Mouse (Mus musculus) CH12.LX (cell line): ENCODE measurements around the gene Syndig1l. TPM values are rescaled to one million over a fixed set of nuclear protein-coding genes. Genes with fewer than 3 reads are reported as not detected.

Experiments
- DNase-seq: peaks from one replicate; pipeline ENCODE4 v3.0.0-alpha.2; 2013; ENCODE audit errors: extremely low read depth
- H3K27ac ChIP-seq: 2 replicates; pipeline ENCODE4 v1.5.1; 2012; ENCODE audit warnings: low read depth, mild to moderate bottlenecking, control low read depth, moderate library complexity; ENCODE audit not compliant: insufficient read depth
- H3K27me3 ChIP-seq: replicated peaks from 2 replicates; pipeline ENCODE3; 2012; ENCODE audit warnings: inconsistent platforms
- H3K36me3 ChIP-seq, 2 experiments: replicated peaks in 1 of 2; 2 replicates each; pipeline versions ENCODE3 to v1.6.1; 2012; ENCODE audit warnings: inconsistent platforms in 1 of 2, low read length in 1 of 2, mild to moderate bottlenecking in 1 of 2, mixed read lengths in 1 of 2, moderate library complexity in 1 of 2; ENCODE audit not compliant: control insufficient read depth in 1 of 2, insufficient read depth in 1 of 2
- H3K4me1 ChIP-seq, 2 experiments: 2 replicates each; pipeline ENCODE4 v1.6.1; 2012; ENCODE audit warnings: inconsistent platforms in 1 of 2, moderate library complexity in 1 of 2; ENCODE audit not compliant: insufficient read depth in 2 of 2, control insufficient read depth in 1 of 2
- H3K4me2 ChIP-seq: 2 replicates; pipeline ENCODE4 v1.6.1; 2012; ENCODE audit warnings: low read depth, mild to moderate bottlenecking, control low read depth; ENCODE audit not compliant: poor library complexity, insufficient read depth, severe bottlenecking
- H3K4me3 ChIP-seq, 3 experiments: fragments of 150-350 bp in 1 of 3; sonication (generic) in 1 of 3; replicated peaks in 1 of 3; 2 replicates each; pipeline versions ENCODE3 to v1.5.1; 2011 to 2012; ENCODE audit warnings: low read depth in 2 of 3, low read length in 2 of 3, mild to moderate bottlenecking in 2 of 3, moderate library complexity in 2 of 3, control low read depth in 1 of 3, improper control_type of control experiment in 1 of 3, inconsistent platforms in 1 of 3, mixed read lengths in 1 of 3; ENCODE audit not compliant: poor library complexity in 1 of 3
- H3K79me2 ChIP-seq: replicated peaks from 2 replicates; pipeline ENCODE4 v1.6.1; 2012; ENCODE audit warnings: mild to moderate bottlenecking, moderate library complexity; ENCODE audit not compliant: control insufficient read depth, poor library complexity, insufficient read depth, severe bottlenecking; ENCODE audit errors: extremely low read depth
- H3K9ac ChIP-seq: 2 replicates; pipeline ENCODE4 v1.6.1; 2012; ENCODE audit warnings: low read depth, mild to moderate bottlenecking, control low read depth, moderate library complexity; ENCODE audit not compliant: insufficient read depth
- H3K9me3 ChIP-seq: replicated peaks from 2 replicates; pipeline ENCODE3; 2012; ENCODE audit warnings: low read length, inconsistent platforms, mixed read lengths
- CHD1 ChIP-seq: IDR thresholded peaks from 2 replicates; pipeline ENCODE4 v1.6.1; 2012; ENCODE audit warnings: low read depth, low read length, improper control_type of control experiment, inconsistent platforms
- CHD2 ChIP-seq: IDR thresholded peaks from 2 replicates; pipeline ENCODE4 v1.6.1; 2011; ENCODE audit warnings: low read length, improper control_type of control experiment
- E2F4 ChIP-seq: IDR thresholded peaks from 2 replicates; pipeline ENCODE4 v1.6.1; 2011; ENCODE audit warnings: low read depth, low read length, improper control_type of control experiment; ENCODE audit not compliant: insufficient replicate concordance
- EP300 ChIP-seq: IDR thresholded peaks from 2 replicates; pipeline ENCODE4 v1.6.1; 2011; ENCODE audit warnings: low read length, improper control_type of control experiment
- GABPA ChIP-seq: IDR thresholded peaks from 2 replicates; pipeline ENCODE4 v1.6.1; 2012; ENCODE audit warnings: low read depth, low read length, improper control_type of control experiment, inconsistent platforms; ENCODE audit not compliant: insufficient replicate concordance
- IRF4 ChIP-seq: IDR thresholded peaks from 2 replicates; pipeline ENCODE4 v1.6.1; 2014; ENCODE audit warnings: low read depth, mild to moderate bottlenecking, inconsistent platforms, low read length, improper control_type of control experiment
- JUN ChIP-seq: IDR thresholded peaks from 2 replicates; pipeline ENCODE4 v1.6.1; 2011; ENCODE audit warnings: low read depth, mild to moderate bottlenecking, low read length, improper control_type of control experiment, moderate library complexity; ENCODE audit not compliant: insufficient read depth
- JUND ChIP-seq: conservative IDR thresholded peaks from 2 replicates; pipeline ENCODE4 v1.6.1; 2011; ENCODE audit warnings: low read depth, low read length, improper control_type of control experiment
- MAZ ChIP-seq: IDR thresholded peaks from 2 replicates; pipeline ENCODE4 v1.6.1; 2012; ENCODE audit warnings: low read depth, mild to moderate bottlenecking, inconsistent platforms, low read length, improper control_type of control experiment, moderate library complexity
- MYC ChIP-seq: IDR thresholded peaks from 2 replicates; pipeline ENCODE4 v1.6.1; 2011; ENCODE audit warnings: low read depth, mild to moderate bottlenecking, improper control_type of control experiment, low read length
- POLR2A ChIP-seq: IDR thresholded peaks from 2 replicates; pipeline ENCODE4 v1.6.1; 2011; ENCODE audit warnings: low read depth, mild to moderate bottlenecking, improper control_type of control experiment, low read length
- POLR2AphosphoS2 ChIP-seq: IDR thresholded peaks from 2 replicates; pipeline ENCODE4 v1.6.1; 2011; ENCODE audit warnings: low read depth, low read length, improper control_type of control experiment
- RCOR1 ChIP-seq: conservative IDR thresholded peaks from 2 replicates; pipeline ENCODE4 v1.6.1; 2012; ENCODE audit warnings: low read depth, mild to moderate bottlenecking, inconsistent platforms, low read length, improper control_type of control experiment
- TBP ChIP-seq: conservative IDR thresholded peaks from 2 replicates; pipeline ENCODE4 v1.6.1; 2011; ENCODE audit warnings: low read depth, low read length, improper control_type of control experiment
- TCF12 ChIP-seq: IDR thresholded peaks from 2 replicates; pipeline ENCODE4 v1.6.1; 2014; ENCODE audit warnings: low read depth, mild to moderate bottlenecking, inconsistent platforms, low read length, improper control_type of control experiment
- UBTF ChIP-seq: IDR thresholded peaks from 2 replicates; pipeline ENCODE4 v1.6.1; 2012; ENCODE audit warnings: low read depth, mild to moderate bottlenecking, inconsistent platforms, low read length, improper control_type of control experiment, moderate library complexity
- USF2 ChIP-seq: conservative IDR thresholded peaks from 2 replicates; pipeline ENCODE4 v1.6.1; 2011; ENCODE audit warnings: low read depth, low read length, improper control_type of control experiment
- ZKSCAN1 ChIP-seq: IDR thresholded peaks from 2 replicates; pipeline ENCODE4 v1.6.1; 2012; ENCODE audit warnings: low read depth, inconsistent platforms, low read length, improper control_type of control experiment, borderline replicate concordance
- ZMIZ1 ChIP-seq: IDR thresholded peaks from 2 replicates; pipeline ENCODE4 v1.6.1; 2012; ENCODE audit warnings: low read depth, mild to moderate bottlenecking, inconsistent platforms, low read length, improper control_type of control experiment
- ZNF384 ChIP-seq: IDR thresholded peaks from 2 replicates; pipeline ENCODE4 v1.6.1; 2012; ENCODE audit warnings: low read depth, low read length, improper control_type of control experiment, inconsistent platforms
- dilution Hi-C: fragments of 300-500 bp; cut with MboI; formaldehyde crosslinking; loops from 2 replicates; pipeline ENCODE4 v1.14.3; 2020; ENCODE audit warnings: low sequenced_read_pairs; ENCODE audit not compliant: extremely low pct_unique_long_range_greater_than_20kb, extremely low pct_ligation_motif_present
- in situ Hi-C: fragments of 300-500 bp; cut with MboI; formaldehyde crosslinking; loops from 3 replicates; pipeline ENCODE4 v1.14.3; 2019; ENCODE audit warnings: low sequenced_read_pairs, low pct_ligation_motif_present, low pct_unique_long_range_greater_than_20kb, mixed read lengths
- polyA plus RNA-seq: library from polyadenylated mRNA; unstranded; fragments of >175 nt; gene quantifications from 2 replicates; pipeline ENCODE4 v1.2.1, GENCODE M21; 2012; ENCODE audit warnings: low read depth; ENCODE audit not compliant: insufficient read length
- total RNA-seq, 2 experiments: library from RNA; depleted of rRNA; stranded (reverse); fragments of 300-350 nt in 1 of 2; fragments of >200 nt in 1 of 2; gene quantifications; 2 replicates each; pipeline ENCODE4 v1.2.3; 2012 to 2014

The Syndig1l gene
- total and polyA plus RNA-seq, 3 experiments: 0.16 TPM; not detected in 2

DNA sequence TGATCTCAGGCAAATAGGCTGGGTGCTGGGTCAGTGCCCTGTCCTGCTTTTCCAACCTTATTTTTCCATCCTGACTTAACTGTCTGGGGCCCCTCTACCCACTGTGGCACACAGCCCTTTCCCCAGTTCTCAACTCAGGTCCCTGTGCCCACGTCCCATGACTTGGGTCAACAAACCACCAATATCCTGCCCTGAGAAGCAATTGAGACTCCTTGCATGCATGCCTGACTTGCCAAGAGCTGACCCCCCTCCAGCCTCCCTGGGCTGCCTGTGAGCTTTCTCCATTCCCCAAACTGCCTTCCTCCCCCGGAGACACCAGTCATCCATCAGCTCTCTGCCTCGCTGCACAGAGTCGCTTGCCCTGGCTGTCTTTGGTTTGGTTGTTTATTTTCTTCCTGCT, 28.4 kb upstream of the Syndig1l start:
- in situ Hi-C loops: no loop called here
- no peak for TF ChIP-seq ZNF384
- no peak for TF ChIP-seq TCF12
- TF ChIP-seq E2F4: no peak
- no peak for TF ChIP-seq RCOR1
- no peak for TF ChIP-seq CHD1
- TF ChIP-seq IRF4: no peak

DNA sequence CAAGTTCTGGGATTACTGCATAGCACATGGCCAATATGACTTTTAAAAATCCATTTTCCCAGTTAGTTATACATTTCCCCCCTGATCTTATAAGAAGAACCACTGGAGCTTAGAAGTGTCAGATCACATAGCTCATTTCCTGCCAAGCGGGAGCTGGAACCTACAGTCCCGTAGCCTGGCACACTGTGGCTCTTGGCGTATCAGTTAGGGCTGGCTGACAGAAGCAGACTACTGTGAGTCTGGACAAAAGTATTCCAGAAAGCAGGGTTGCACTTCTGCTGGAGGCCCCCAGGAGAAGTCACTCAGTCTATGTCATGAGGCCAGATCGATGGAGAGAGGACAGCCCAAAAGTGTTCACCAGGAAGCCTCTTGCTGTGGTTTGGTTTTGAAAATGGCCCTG, 27.8 kb upstream of the Syndig1l start:
- Histone ChIP-seq H3K27me3 (no peaks in the 10 kb centered on the region), H3K9me3 (peaks cover 2% of the 10 kb centered on the region), H3K27ac (no peak overlapping the region), H3K9ac (no peak overlapping the region), H3K36me3 (no peaks in the 10 kb centered on the region), H3K79me2 (no peaks in the 10 kb centered on the region), H3K4me1 (peaks cover 0 to 5% of the 10 kb centered on the region in 2 experiments; a peak in 3 of 4 replicates), H3K4me2 (no peak overlapping the region), H3K4me3 (no peak overlapping the region)
- DNase-seq: no peak
- dilution Hi-C loops: no loop called here
- in situ Hi-C loops: no loop called here
- no peak for TF ChIP-seq ZMIZ1
- TF ChIP-seq IRF4: no peak
- TF ChIP-seq POLR2A: no peak
- TF ChIP-seq CHD2: no peak
- TF ChIP-seq JUN: no peak
- no peak for TF ChIP-seq USF2
- TF ChIP-seq MAZ: no peak
- TF ChIP-seq POLR2AphosphoS2: no peak
- no peak for TF ChIP-seq UBTF
- TF ChIP-seq ZKSCAN1: no peak
- no peak for TF ChIP-seq JUND
- no peak for TF ChIP-seq EP300
- no peak for TF ChIP-seq MYC
- no peak for TF ChIP-seq GABPA
- no peak for TF ChIP-seq TBP

More for the DNA sequence above, 28.4 kb upstream of the Syndig1l start:
- no peaks in the 10 kb centered on the region for H3K36me3 ChIP-seq
- H3K27me3 ChIP-seq: no peaks in the 10 kb centered on the region
- H3K27ac ChIP-seq: no peak overlapping the region
- H3K4me1 ChIP-seq: peaks cover 0 to 6% of the 10 kb centered on the region in 2 experiments; a peak in 3 of 4 replicates
- H3K79me2 ChIP-seq: no peaks in the 10 kb centered on the region
- no peak overlapping the region for H3K9ac ChIP-seq
- dilution Hi-C loops: no loop called here
- H3K9me3 ChIP-seq: peaks cover 2% of the 10 kb centered on the region
- H3K4me3 ChIP-seq: no peak overlapping the region
- DNase-seq: no peak
- H3K4me2 ChIP-seq: no peak overlapping the region
